Mouse (Mus musculus) heart, embryonic 16.5 days (tissue): ENCODE data around the gene Wwp2. TPM values are rescaled to one million over a fixed set of nuclear protein-coding genes. Genes with fewer than 3 reads are reported as not detected.
A peak's percentile ranks its signal among the peaks of the same experiment; 100 is the strongest.

Source experiments
- ATAC-seq: fragments of 200-750 bp; cut with Nextera tagmentation; replicated peaks from 2 replicates; pipeline ENCODE4 v1.8.0; 2017; ENCODE audit warnings: moderate number of reproducible peaks; ENCODE audit not compliant: insufficient read depth, low FRiP score; ENCODE audit errors: extremely low read depth
- H3K27ac ChIP-seq: fragments of 300-500 bp; sonication (generic); 2 replicates; pipeline ENCODE4 v1.5.1; 2014; ENCODE audit warnings: mild to moderate bottlenecking, low read length, control low read depth, moderate library complexity
- H3K27me3 ChIP-seq: fragments of 300-500 bp; sonication (generic); 2 replicates; pipeline ENCODE4 v1.6.1; 2014; ENCODE audit warnings: low read length, mixed read lengths; ENCODE audit not compliant: control insufficient read depth, insufficient read depth
- H3K36me3 ChIP-seq: fragments of 300-500 bp; sonication (generic); 2 replicates; pipeline ENCODE4 v1.6.1; 2014; ENCODE audit not compliant: control insufficient read depth, insufficient read depth
- H3K4me1 ChIP-seq: fragments of 300-500 bp; sonication (generic); 2 replicates; pipeline ENCODE4 v1.6.1; 2014; ENCODE audit warnings: low read length, mixed read lengths; ENCODE audit not compliant: control insufficient read depth, insufficient read depth
- H3K4me2 ChIP-seq: fragments of 300-500 bp; sonication (generic); 2 replicates; pipeline ENCODE4 v1.6.1; 2014; ENCODE audit warnings: low read depth, mild to moderate bottlenecking, control low read depth, low read length
- H3K4me3 ChIP-seq: fragments of 300-500 bp; sonication (generic); 2 replicates; pipeline ENCODE4 v1.5.1; 2014; ENCODE audit warnings: mild to moderate bottlenecking, control low read depth, low read length
- H3K9ac ChIP-seq: fragments of 300-500 bp; sonication (generic); 2 replicates; pipeline ENCODE4 v1.6.1; 2014; ENCODE audit warnings: low read length, control low read depth
- H3K9me3 ChIP-seq: fragments of 300-500 bp; sonication (generic); replicated peaks from 2 replicates; pipeline ENCODE4 v1.6.1; 2016; ENCODE audit warnings: low read length; ENCODE audit not compliant: control insufficient read depth
- WGBS: fragments of 180-500 bp; shearing (Covaris S2); extraction: QIAGEN DNeasy Blood & Tissue Kit; methylation state at CpG from one replicate; pipeline ENCODE4 v1.1.7; 2014; 5-methylcytosine and 5-hydroxymethylcytosine counted together
- polyA plus RNA-seq: library from polyadenylated mRNA; unstranded; fragments of >200 nt; fragmentation: Nextera tagmentation; extraction: Ambion mirVana; gene quantifications from 2 replicates; pipeline ENCODE4 v1.2.1, GENCODE M21; 2015

The Wwp2 gene
- polyA plus RNA-seq, 1 experiment from 2014 or later: 31.4 TPM

GRCm38 (mm10) chr8:107458281-107458680 lies 22.1 kb downstream of the Wwp2 start:
- ATAC-seq: no peak
- no peak overlapping the region for H3K4me3 ChIP-seq
- no peaks in the 10 kb centered on the region for H3K27me3 ChIP-seq
- no peak overlapping the region for H3K27ac ChIP-seq
- H3K4me2 ChIP-seq: no peak overlapping the region
- H3K9ac ChIP-seq: no peak overlapping the region
- H3K9me3 ChIP-seq: no peaks in the 10 kb centered on the region
- no peaks in the 10 kb centered on the region for H3K4me1 ChIP-seq
- WGBS: 87% methylated on average over 6 of the region's 6 CpGs
- H3K36me3 ChIP-seq: peaks cover 17% of the 10 kb centered on the region

- Histone ChIP-seq H3K4me1 (no peaks in the 10 kb centered on the region), H3K9me3 (no peaks in the 10 kb centered on the region), H3K4me3 (no peak overlapping the region), H3K36me3 (peaks cover 16% of the 10 kb centered on the region), H3K27me3 (no peaks in the 10 kb centered on the region), H3K9ac (no peak overlapping the region), H3K27ac (no peak overlapping the region), H3K4me2 (no peak overlapping the region)
- WGBS: 82% methylated on average over 5 of the region's 5 CpGs
- no peak for ATAC-seq
Measured at GRCm38 (mm10) chr8:107462423-107462822, 26.3 kb downstream of the Wwp2 start.

GRCm38 (mm10) chr8:107465332-107465990 lies 29.3 kb downstream of the Wwp2 start:
- Histone ChIP-seq H3K4me3 (no peak overlapping the region), H3K27me3 (no peaks in the 10 kb centered on the region), H3K4me2 (no peak overlapping the region), H3K9ac (no peak overlapping the region), H3K9me3 (no peaks in the 10 kb centered on the region), H3K36me3 (peaks cover 7% of the 10 kb centered on the region), H3K4me1 (no peaks in the 10 kb centered on the region), H3K27ac (no peak overlapping the region)
- ATAC-seq: no peak
- WGBS: 62% methylated on average over 3 of the region's 3 CpGs

DNA sequence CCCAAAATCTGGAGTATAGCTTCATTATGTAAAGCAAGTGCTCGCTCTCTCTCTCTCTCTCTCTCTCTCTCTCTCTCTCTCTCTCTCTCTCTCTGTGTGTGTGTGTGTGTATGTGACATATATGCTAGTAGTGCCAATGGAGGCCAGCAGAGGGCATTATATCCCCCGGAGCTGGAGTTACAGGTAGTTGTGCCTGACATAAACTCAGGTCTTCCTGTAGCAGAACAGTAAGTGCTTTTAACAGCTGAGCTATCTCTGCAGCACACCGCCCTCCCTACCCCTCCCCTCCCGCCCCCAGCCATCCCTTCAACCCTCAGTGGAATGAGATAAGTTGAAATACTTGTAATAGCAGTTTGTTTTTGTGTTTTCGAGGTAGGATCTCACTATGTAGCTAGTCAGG lies 30.5 kb downstream of the Wwp2 start:
- Histone ChIP-seq H3K27me3 (no peaks in the 10 kb centered on the region), H3K27ac (no peak overlapping the region), H3K4me3 (no peak overlapping the region), H3K36me3 (peaks cover 2% of the 10 kb centered on the region; the same call in 1 of the 2 replicates), H3K4me1 (no peaks in the 10 kb centered on the region), H3K9ac (no peak overlapping the region), H3K9me3 (no peaks in the 10 kb centered on the region), H3K4me2 (no peak overlapping the region)
- no peak for ATAC-seq
- 86% methylated on average over 5 of the region's 5 CpGs for WGBS

GRCm38 (mm10) chr8:107468811-107469302 lies 32.7 kb downstream of the Wwp2 start:
- H3K36me3 ChIP-seq: peaks cover 2% of the 10 kb centered on the region; the same call in 1 of the 2 replicates
- no peak for ATAC-seq
- no peaks in the 10 kb centered on the region for H3K9me3 ChIP-seq
- no peak overlapping the region for H3K9ac ChIP-seq
- 55% methylated on average over 8 of the region's 8 CpGs for WGBS
- no peaks in the 10 kb centered on the region for H3K27me3 ChIP-seq
- no peak overlapping the region for H3K27ac ChIP-seq
- H3K4me2 ChIP-seq: no peak overlapping the region
- no peak overlapping the region for H3K4me3 ChIP-seq
- H3K4me1 ChIP-seq: no peaks in the 10 kb centered on the region

- H3K27ac ChIP-seq: no peak overlapping the region
- no peak overlapping the region for H3K9ac ChIP-seq
- H3K4me1 ChIP-seq: no peaks in the 10 kb centered on the region
- no peak for ATAC-seq
- WGBS: 71% methylated on average over 5 of the region's 5 CpGs
- H3K4me3 ChIP-seq: no peak overlapping the region
- peaks cover 2% of the 10 kb centered on the region; the same call in 1 of the 2 replicates for H3K36me3 ChIP-seq
- no peaks in the 10 kb centered on the region for H3K9me3 ChIP-seq
- no peak overlapping the region for H3K4me2 ChIP-seq
- no peaks in the 10 kb centered on the region for H3K27me3 ChIP-seq
Measured at GRCm38 (mm10) chr8:107470302-107470701, 34.1 kb downstream of the Wwp2 start.

DNA sequence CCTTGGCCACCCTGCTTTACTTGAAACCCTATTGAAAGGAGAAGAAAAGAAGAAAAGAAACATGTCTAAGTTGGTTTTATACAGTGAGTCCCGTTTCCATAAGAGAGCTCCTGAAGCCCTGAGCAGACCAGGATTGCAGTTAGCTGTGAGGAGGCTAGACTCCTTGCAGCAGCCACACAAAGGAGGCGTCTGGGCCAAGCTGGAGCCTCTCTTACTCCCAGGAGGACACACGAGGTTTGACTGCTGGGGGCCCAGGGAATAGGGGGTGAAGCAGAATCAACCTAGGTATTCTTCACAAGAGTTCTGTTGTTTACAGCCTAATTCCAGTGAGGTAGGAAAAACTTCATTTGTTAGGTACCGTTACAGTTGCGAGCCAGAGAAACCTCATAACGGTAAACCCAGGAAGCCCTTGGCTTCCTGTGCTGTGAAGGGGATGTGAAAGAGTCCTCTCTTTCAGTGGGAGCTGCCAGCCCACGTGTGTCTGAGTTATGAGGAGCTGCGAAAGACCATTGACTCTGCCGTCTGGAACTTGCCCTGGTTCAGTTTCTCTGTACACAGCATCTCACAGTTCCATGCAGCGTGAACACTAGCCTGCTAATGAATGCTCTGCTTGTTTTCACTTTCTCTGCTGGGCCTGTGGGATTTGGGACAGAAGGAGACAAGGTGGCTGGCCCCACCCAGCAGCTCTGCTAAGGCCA lies 36.4 kb downstream of the Wwp2 start:
- H3K4me3 ChIP-seq: no peak overlapping the region
- no peak for ATAC-seq
- no peaks in the 10 kb centered on the region for H3K9me3 ChIP-seq
- no peaks in the 10 kb centered on the region for H3K4me1 ChIP-seq
- no peak overlapping the region for H3K4me2 ChIP-seq
- WGBS: 57% methylated on average over 10 of the region's 10 CpGs
- H3K36me3 ChIP-seq: no peaks in the 10 kb centered on the region
- H3K27me3 ChIP-seq: no peaks in the 10 kb centered on the region
- H3K9ac ChIP-seq: no peak overlapping the region
- peak overlapping the region; percentile 30; the same call in 1 of the 2 replicates for H3K27ac ChIP-seq

DNA sequence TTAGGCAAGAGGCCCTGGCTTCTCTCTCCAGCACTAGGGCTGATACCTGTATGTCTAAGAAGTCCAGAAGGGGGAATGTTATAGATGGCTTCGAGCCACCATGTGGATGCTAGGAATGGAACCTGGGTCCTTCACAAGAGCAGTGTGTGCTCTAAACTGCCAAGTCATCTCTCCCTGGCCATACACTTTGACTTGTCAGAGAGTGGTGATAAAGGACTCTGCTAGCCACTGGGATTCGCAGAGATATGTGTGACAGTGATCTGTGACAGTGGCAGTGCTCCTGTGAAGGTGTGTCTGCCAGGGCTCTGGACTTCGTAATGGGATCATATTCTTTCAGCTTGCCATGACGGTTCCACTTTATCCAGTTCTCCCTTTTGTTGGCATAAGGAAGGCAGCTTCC lies 37.2 kb downstream of the Wwp2 start:
- Histone ChIP-seq H3K4me3 (no peak overlapping the region), H3K36me3 (no peaks in the 10 kb centered on the region), H3K4me2 (no peak overlapping the region), H3K27me3 (no peaks in the 10 kb centered on the region), H3K4me1 (no peaks in the 10 kb centered on the region), H3K9ac (no peak overlapping the region), H3K9me3 (no peaks in the 10 kb centered on the region), H3K27ac (no peak overlapping the region)
- no peak for ATAC-seq
- 56% methylated on average over 4 of the region's 4 CpGs for WGBS

DNA sequence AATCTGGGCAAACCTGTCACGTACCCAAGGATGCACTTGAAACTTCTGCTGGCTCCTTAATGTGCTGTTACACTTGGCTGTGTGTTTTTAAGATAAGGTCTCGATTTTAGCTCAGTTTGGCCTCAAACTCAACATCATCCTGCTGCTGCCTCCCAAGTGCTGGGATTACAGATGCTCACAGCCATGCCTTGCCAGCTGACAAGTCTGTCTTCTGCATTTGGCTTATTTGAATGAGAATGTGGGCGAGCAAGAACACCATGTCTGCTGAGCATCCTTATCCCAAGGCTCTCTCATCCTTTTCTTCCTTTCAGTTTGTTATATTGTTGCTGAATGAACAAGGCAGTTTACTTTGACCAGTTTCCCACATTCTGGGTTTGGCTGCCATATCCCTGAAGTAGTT lies 39.4 kb downstream of the Wwp2 start:
- no peaks in the 10 kb centered on the region for H3K27me3 ChIP-seq
- no peaks in the 10 kb centered on the region for H3K36me3 ChIP-seq
- H3K4me2 ChIP-seq: no peak overlapping the region
- no peak overlapping the region for H3K9ac ChIP-seq
- H3K4me1 ChIP-seq: no peaks in the 10 kb centered on the region
- H3K27ac ChIP-seq: no peak overlapping the region
- no peaks in the 10 kb centered on the region for H3K9me3 ChIP-seq
- no peak for ATAC-seq
- no peak overlapping the region for H3K4me3 ChIP-seq
- 68% methylated on average over 3 of the region's 3 CpGs for WGBS
